Mouse (Mus musculus) retina, postnatal 7 days (tissue): ENCODE results near the gene Casp6.

ENCODE experiments used
- DNase-seq: peaks from one replicate; pipeline ENCODE4 v3.0.0-alpha.2; 2012; ENCODE audit warnings: low read depth, low spot score

Gene Casp6

DNA sequence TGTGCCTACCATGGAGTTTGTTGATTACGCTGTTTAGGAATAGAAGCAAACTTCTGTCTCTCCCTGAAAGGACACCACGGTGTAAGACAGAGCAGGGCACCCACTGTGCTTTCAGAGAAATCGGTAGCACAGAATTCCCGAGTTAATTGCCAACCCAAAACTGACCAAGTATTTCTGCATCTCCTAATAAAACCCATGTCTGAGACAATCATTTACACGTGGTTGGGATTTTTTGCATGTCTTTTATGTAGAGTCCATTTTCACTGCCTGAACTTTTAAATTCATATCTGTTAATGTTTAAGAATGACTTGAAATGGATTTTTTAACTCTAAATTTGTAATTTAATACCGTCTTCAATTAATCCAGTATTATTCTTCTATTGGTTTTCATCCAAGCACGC is 22.4 kb downstream of the Casp6 start:
- no peak for DNase-seq

DNA sequence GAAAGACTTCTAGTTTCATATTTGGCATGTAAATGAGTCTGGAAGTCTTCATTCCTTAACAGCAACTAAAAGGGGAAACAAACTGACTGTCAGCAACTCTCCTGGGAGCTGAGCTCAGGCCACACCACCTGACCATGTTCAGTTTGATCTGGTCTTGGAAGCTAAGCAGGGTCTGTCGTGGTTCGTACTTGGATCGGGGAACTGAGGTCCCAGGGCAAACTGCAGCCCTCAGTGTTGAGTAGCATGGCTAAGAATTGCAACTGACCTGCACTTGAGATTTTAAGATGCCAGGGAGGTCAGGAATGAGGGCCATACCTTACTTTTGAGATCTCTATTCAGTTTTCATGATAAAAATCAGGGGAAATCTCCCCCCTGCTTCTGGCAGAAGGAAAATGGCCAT is 24.6 kb downstream of the Casp6 start:
- no peak for DNase-seq

DNA sequence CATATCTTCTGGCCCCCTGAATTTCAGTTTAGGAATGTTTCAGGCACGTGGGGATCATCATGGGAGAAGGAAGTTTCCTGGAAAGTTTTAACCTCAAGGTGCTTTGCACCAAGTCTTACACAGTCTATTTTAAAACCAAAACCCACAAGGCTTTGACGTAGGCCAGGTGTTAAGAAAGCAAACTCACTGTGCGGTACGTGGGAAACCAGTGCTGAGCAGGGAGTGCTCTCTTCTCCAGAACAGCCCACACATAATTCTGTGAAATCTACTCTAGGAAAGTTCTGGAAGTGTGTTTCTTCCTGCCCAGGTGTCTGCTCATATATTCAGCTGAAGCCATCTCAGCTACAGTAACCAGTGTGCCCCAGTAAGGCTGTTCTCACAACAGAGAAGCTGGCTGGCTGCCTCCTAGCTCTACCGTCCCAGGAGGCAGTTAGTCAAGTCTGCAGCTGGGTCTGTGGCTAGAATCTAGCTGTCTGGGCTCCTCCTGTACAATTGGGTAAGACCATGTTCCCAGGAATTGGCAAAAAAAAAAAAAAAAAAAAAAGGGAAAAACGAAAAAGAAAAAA is 29.1 kb downstream of the Casp6 start:
- no peak for DNase-seq

DNA sequence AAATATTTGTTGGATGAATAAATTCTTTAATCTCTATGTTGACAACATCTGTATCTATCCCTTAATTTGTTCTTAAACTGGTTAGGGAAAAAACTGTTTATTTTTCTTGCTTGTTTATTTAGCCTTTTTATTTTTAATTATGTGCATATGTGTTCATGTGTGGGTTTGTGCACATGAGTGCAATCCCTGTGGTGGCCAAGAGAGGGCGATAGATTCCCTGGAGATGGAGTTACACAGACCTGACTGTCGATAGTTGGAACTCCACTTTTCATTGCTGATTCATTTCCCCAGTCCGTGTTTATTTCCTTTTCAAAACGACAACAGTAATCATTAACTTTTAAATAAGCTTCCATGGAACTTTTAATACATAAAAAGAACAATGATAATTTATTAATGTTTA is 31.2 kb downstream of the Casp6 start:
- no peak for DNase-seq

DNA sequence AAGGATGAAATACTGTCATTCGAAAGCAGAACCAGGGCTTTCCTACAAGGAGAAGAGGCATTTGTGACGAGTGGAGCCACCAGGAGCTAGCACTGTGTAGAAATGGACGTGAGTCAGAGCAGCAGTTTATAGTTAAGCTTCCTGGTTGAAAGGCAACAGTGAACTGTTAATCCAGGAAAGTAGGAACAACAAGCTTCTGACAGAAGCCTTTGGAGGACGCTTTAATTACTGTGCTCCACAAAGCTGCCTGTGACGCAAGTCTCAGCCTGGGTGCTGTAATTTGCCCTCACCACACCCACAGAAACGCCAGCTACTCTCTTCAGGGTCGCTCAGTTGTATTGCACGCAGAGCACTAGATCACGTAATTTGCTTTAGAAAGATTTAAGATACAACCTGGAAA is 35.3 kb downstream of the Casp6 start:
- DNase-seq: no peak

DNA sequence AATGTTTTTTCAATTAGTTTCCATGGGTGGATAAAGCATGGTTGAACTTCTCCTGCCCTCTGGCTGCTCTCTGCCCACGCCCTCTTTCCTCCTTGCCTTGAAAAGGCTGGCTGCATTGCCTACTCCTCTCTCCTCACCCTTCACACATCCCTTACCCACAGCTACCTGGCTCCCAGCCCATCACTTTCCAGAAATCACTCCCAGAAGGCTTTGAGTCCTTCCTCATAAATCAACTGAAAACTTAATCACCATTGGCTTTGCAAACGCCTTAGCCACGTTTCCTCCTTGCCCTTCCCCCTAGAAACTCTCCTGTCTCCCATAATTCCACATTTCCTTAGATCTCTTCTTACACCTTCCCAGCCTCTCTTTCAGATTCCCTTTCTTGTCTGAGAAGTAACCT is 36.6 kb downstream of the Casp6 start:
- DNase-seq: no peak

DNA sequence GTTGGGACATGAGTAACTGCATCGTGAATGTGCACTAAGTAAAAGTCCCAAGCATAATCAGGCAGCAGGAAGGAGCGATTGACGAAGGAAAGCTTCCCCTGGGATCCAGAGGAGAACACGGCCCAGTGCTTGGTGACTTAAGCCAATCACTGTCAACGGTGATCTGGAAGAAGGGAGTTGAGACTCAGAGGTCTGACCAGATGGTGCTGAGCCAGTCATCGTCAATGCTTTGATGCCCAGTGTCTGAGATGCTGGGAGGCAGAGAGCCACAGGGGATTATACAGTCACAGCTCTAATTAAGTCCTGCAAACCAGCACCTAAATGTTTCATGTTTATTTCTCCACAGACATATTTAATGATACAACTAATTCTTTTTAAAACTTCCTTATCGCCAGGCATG is 37.8 kb downstream of the Casp6 start:
- DNase-seq: no peak

DNA sequence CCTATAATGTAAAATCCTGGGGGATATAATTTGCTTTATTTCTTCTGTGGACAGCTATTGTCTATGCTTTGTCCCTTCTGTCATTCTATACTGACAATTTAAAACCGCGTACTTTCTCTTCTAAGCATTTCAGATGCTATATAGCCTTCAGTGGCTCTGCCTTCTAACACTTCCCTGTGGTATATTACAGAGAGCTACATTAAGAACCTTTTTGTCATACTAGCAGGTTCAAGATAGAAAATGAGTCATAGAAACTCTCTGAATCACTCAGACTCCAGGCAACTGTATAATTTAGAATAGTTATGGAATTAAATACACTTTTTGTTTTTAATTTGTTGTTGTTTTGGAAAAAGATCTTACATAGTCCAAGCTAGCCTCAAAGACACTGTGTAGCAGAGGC is 39.6 kb downstream of the Casp6 start:
- no peak for DNase-seq

DNA sequence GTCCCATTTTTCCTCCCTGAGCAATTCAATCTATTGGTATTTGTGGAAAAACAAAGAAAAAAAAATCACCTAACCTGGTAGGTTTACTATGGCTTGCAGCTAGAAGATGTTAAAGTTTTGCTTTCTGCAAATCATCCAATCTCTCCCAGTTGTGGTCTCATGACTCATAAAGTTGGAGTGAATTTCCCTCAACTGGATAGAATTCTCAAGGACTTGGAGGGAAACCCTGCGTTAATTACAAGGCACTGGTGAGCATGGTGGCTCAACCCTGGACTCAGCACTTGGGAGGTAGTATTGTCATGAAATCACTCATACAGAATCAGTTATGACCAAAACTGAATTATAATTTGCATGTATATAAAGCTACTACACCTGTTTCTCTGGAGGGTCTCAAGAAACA is 40.1 kb downstream of the Casp6 start:
- DNase-seq: no peak

DNA sequence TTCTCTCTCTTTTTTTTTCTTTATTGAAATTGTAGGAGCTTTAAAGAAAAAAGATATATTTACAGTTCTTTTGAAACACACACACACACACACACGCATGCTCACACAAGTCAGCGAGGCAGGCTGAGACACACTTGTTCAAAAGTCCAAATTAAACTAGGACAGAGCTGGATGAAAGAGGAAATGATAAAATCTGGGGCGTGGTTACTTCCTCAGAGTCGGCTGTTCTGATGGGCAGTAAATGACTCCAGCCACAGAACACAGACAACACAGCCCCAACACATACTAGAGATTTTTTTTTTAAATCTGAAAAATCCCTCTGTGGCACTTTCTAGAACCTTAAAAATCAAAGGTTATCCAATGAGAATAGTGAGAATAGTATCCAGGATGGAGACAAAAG is 42.6 kb downstream of the Casp6 start:
- DNase-seq: no peak

DNA sequence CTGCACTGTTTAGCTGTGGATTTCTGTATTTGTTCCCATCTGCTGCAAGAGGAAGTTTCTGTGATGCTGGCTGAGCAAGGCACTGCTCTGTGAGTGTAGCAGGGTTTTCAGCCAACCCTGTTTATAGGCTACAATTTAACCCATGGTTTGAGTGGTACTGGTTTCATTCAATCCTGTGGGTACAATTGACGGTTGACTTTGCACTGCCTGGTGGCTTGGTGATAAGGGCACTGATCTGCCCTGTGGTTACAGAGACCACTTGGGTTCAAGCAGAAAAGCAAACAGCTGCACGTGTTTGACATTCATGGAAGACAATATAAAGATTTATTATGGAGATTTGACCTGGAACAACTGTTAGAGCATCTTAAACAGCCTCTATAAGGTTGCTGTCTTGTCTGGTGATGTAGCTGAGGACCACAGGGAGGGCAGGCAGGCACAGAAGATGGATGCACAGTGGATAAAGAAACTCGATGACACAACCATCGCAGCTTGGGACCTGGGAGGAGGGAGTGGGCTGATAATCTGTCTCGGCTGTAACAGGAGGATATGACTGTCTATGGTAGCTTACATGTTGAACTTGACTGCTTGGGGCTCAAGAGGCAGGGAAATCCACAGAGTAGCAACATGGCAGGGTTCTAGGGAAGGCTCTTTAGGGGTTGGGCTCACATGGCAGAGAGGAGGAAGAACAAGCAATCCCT is 45.1 kb downstream of the Casp6 start:
- DNase-seq: no peak

DNA sequence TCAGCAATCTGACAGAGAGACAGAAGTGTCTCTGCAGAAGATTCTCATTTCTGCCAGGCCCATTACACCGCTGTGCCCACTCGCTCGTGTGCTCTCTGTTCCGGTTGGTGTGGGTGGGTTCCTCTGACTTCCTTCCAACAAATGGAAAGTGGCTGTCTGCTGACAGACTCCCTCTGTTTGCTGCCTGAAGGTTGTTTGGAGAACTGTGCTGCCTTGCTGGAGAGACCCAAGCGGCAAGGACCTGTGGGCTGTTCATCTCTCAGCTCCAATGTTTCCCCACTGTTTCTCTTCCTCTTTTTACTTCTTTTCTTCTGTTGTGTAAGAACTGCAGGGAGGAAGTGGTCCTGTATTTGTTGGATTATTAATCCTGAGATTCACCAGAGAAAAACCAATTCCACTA is 47.1 kb downstream of the Casp6 start:
- no peak for DNase-seq

DNA sequence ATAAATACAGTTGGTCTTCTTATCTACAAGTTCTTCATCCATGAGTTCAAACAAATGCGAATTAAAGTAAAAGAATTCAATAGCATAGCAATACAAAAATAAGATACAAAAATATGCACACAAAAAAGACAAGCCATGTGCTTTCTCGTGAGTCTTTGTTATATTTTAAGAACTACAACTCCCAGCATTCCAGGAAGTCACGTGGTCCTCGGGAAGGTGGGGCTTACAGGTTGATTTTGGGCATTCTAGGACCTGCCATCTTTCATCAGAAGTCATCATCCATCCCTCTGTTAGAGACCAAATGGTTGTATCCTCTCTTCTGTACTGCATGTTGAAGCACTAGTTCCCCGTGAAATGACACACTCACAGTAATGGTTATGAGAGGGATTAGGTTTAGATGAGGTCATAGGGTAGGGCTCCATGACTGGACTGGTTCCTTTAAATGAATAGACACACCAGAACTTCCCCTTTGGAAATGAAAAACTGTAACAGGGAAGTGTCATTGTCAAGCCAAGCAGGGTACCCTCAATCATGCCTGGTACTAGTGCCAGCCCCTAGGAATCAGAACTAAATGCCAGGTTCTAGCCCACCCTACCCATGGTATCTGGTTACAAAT is 48.0 kb downstream of the Casp6 start:
- DNase-seq: no peak

DNA sequence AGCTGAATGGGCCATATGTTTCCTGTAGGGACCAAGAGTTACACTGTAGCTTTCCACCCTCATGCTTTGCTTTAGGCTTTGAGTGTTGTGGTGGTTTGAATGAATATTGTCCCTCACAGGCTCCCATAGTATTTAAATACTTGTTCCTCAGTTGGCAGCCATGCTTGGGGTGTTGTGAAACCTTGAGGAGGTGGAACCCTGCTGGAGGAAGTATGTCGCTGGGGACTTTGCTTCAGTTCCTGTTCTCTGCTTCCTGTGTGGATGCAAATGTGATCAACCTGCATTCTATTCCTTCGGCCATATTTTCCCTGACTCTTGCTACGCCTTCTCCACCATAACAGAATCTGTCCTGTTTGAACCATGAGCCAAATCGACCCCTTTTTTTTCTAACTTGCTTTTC is 52.1 kb downstream of the Casp6 start:
- DNase-seq: no peak

DNA sequence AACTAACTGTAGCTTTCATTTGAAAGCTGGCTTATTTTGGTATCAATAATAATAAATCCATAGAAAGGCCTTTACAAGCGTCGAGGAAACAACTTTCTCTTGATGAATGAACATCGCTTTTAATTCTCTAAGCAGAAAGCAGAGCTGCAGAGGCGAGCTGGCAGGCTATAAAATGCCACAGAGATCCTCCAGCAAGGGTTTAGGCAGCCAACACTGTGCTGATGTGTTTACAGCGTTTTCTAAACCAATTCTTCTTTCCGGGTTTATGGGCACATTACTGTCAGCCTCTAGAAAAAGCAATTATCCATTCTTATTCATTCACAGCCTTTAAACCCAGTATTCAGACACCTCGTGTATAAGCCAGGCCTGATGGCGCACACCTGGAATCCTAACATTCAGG is 61.3 kb downstream of the Casp6 start:
- DNase-seq: no peak
